Mouse (Mus musculus) heart, adult 9 months (tissue): ENCODE measurements around the gene Fndc1.
A peak's percentile ranks its signal among the peaks of the same experiment; 100 is the strongest.

Experiments
- DNase-seq, 2 experiments: peaks; one replicate each; pipeline ENCODE4 v3.0.0; 2022; ENCODE audit warnings: low spot score in 2 of 2

The Fndc1 gene

DNA sequence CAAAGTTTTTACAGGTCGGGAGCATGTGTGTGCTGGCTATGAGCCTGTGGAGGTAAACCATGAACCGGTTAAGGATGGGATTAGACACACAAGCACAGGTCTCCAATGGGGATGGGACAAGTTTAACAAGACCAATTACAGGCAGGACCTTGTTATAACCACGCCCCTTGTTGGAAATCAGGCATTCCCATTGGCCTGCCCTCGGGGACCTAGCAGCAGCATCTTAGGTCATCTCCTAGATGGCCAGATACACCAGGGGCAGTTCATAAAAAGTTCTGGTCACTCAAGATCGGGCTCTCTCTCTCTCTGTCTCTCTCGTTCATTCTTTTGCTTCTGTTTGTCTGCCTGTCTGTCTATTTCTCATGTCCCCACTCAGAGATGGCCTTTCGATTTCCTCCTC lies 6.9 kb downstream of the Fndc1 start:
- no peak for DNase-seq

DNA sequence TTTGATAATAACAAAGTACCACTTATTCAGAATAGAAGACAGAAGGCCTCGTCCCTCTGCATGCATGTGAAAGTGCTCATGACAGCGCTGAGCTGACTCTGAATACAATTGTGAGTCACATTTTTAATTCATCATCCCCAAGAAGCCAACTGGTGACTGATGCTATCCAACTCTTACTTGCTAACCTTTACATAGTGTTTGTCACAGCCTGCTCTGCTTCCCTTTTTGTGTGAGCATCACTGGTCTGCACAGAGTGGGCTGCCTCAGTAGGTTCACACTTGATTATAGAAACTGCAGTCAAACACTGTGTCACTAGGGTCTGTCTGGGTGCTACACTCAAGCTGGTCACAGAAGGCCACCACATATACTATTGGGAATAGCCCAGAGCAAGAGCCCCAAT lies 10.5 kb downstream of the Fndc1 start:
- DNase-seq: no peak

DNA sequence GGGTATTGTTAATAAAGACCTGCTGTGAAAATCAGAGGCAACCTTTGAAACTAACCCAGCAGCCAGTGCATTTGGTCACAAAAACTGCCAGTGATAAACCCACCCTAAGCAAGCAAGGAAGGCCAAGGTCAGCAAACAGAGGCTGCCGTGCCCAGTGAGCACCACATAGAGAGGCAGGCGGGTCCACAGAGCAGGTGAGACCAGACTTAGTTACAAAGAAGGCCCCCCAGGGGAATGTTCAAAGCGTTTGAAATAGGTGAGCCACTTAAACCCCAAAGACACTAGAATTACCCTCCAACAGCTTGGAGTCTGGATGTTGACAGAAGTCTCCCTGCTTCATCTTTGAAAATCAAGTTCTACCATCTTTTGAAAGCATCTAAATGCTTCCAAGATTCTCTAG lies 12.7 kb downstream of the Fndc1 start:
- DNase-seq: no peak

DNA sequence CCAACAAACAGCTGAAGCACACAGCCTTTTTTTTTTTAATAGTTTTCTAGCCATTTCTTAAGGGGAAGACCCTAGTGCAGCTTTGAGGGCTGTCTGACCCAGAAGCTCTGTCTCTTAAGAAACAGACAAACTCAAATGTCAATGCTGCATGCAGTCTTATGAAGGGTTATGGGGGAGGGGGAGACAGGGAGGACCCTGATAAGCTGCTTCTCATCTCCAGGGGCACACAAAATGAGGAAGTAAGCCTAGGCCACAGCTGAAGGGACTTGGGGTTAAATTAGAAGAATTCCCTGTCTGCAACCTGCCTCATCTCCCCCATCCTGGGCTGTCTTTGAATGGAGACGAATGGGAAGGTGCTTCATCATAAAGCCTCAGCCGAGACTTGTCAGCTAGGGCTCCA lies 19.1 kb downstream of the Fndc1 start:
- DNase-seq: no peak

DNA sequence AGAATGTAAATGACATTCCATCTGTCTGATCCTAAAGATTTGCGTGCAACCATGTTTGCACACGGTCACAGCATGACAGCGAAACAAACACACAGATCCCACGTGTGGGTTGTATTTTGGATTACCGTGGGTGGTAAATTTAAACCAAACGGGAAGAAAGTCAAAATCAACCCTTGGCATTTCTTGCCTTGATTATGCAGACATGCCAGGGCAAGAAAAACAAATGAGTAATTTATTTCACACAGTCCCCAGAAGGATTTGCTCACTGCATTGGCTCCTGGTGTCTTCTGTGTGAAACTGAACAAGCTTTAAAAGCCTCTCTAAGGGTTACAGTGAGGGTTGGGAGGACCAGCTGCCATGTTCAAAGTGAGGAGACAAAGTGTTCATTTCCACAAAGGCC lies 22.0 kb downstream of the Fndc1 start:
- no peak for DNase-seq

DNA sequence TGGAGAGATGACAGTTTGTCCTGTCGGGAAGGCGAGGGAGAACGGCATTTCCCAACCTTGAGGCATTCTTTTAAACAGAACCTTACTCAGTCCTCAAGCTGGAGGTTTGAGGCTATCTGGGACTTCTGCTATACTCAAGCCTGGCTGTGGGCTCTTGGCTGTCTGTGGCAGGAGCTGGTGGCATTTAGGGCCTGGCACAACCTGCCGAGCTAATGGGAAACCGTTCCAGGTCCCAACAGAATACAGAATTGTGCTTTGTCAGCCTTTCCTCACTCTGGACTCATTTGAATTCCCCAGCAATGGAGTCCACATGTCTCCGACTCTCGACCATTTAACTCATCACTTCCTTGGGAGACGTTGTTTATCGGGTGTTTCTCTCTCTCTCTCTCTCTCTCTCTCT lies 24.6 kb downstream of the Fndc1 start:
- DNase-seq: no peak

DNA sequence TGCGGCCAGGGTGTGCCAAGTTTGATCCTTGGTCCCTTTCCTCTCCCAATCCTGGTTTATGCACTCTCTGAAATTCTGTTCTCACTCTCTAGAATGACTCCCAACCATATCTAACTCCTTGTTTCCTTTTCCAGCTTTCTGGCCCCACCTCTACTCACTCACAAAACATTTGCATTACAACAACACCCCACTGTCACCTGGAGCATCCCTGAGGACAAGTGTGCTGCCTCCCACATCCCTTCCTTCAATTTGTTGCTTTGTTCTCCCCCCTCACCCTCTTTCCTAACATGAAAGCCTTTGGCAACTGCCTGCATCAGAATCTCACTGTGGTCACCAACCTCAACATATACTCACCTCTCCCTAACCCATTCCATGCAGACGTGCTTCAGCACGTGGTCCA lies 27.2 kb downstream of the Fndc1 start:
- no peak for DNase-seq

DNA sequence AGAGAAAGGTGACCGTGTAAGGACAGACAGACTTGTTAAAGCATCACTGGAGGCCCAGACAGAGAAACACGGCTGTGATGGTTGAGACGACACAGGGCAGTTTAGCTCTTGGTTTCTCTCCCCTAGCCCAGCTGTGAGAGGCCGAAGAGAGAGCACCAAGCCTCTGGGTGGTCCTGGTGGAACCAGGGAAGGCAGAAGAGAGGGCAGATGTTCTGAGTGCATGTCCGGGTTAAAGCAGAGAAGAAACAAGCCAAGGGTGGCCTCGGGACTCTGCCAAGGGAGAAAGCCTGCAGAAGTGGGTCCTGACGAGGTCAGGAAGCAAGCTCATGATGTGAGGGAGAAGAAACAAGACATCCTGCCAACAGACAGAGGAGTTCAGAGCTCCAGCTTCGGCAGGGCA lies 31.5 kb downstream of the Fndc1 start:
- DNase-seq: no peak

DNA sequence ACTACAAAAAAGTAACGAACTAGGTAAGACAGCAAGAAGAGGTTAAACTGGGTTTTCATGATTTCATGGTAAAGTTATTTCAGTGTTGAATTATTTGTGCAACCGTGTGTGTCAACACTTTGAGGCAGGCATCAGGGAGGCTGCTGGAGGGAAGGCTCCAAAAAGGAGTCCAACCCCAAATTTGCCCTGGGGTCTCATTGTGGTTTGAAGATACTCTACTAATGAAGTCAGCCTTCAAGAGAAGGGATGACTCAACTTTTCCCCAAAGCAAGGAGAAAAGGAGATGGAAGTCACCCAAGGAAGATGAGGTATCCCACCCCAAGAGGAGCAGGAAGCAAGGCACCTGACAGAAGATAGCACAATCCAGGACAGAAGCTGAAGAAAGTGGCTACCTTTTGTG lies 31.9 kb downstream of the Fndc1 start:
- no peak for DNase-seq

DNA sequence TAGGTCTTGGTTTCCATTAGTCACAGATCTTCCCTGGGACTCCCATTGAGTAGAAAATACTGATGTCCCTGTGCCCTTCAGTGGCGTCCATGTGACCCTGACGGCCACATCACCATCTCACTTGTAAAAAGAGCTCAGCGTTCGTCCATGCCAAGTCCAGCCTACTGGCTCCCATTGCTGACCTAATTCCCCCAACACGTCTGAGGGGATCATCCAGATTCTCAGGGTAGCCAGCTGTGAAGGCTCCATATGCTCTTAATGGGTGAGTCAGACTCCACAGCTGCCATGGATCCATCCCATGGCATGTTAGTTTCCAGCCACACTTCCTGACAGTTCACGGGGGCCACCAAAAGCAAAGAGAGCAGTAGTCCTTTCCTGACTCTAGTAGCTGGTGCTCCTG lies 33.0 kb downstream of the Fndc1 start:
- peak; percentile 54 to 57 for DNase-seq

DNA sequence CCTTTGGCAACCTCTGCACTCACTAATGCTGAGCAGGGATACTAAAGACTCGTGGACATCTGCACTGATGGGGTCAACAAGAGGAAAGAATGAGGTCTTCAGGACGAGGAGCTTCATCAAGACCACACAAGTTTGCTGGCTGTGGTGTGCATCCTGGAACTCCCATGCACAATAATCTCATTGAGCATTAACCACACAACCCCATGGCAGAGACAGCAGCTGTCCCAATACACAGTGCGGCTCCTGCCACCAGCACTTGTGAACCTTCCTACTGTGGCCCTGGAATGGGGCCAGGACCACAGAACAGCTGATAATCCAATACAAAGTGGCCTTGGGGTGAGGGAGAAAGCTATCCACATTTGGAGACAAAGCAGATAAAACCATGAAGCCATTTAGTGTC lies 36.6 kb downstream of the Fndc1 start:
- no peak for DNase-seq

DNA sequence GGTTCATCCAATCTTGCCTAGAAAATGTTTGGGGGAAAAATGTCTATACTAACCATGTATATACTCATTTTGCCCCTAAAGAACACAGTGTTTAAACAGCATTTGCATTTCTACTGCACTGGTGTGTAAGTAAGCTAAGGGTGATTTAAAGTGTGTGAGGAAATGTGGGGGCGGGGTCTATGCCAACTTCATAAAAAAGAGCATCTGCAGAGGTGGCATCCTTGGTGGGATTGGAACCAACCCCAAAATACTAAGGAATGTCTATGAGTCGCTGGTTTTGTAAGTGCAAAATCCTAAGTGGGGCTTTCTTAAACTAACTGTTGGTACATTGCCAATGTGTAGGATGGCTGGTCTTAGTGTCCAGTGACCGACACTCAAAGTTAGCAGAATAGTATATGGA lies 53.0 kb downstream of the Fndc1 start:
- no peak for DNase-seq

DNA sequence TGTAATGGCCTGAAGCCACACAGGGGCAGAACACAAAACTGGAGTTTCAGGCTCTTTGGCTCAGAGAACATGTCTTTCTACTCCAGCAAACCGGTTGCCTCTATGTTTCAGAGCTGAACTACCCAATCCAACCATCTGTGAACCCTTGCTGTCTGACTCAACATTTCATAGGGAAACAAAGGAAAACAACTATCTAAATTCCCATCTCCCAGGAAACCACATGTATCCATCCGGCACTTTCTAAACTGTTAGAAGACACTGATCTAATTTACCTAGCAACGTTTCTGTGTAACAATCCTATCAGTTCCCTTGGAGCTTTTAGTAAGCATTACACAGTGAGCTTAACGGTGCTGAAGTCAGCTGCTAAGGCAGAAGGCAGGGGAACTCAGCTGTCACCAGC lies 67.3 kb downstream of the Fndc1 start:
- DNase-seq: no peak

DNA sequence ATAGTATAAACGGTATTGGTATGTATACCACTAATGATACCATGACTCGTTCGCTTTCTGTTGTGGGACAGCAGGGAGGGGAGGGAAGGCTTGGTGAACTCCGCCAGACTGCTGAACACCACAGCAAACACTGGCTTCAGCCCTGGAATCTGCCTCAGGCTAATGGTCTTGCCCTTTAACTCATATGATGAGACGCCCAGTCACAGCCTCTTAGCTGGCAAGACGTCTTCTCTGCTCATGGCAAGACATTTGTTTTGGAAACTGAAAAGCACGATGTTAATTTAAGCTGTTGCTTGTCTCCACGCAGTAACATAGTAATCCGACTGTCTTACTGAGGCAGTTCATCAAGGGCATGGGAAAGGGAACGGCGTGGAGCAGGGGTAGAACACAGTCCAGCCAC lies 72.1 kb downstream of the Fndc1 start:
- DNase-seq: no peak

DNA sequence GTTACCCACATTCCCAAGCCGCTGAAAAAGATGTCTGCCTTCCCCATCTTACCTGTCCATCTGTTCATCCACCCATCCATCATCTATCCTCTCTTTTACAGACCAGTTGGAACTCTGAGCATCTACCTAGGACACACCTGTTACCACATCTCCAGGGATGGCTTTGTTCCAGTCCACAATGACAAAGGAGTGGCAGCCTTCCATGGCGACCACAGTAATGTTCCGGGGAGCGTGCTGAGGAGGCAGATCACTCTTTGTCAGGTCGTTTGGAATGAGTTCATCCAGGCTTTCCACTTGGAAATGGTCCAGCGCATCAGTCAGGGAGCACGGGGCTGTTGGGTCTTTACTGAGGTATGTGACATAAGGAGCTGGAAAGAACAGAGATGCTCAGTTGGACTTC lies 73.7 kb downstream of the Fndc1 start:
- no peak for DNase-seq

DNA sequence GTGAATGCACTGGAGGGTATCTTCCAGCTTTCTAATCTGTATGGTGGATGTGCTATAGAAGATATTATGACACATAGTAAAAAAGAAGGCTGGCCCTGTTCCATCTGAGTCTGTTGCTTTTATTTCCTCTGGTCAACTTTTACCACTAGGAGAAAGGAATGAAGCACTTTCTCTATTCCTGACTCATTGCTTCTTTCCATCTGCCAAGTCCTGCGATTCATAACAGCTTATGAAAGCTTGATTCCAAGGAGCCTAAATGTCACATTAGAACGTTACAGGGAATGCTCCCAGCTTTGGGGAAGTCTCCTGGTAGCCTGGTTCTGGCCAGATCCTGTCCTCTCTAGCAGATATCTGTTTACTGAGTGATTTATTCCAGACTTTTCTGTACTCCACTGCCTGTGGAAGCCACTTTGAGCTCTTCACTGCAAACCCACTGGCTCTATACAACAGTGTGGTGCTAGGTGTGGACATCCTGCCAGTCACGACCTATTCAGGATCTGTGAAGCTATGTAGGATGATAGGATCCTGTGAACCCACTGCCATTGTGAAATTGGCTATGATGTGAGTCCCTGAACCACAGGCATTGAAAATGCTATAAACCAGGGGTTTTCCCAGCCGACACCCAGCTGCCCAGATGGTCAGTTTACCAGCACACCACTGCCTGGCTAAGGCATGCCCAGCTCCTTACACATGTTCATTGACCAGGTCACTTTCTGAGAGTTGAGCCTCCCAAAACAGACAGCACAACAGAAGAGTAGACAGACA lies 77.9 kb downstream of the Fndc1 start:
- peak; percentile 46 to 51 for DNase-seq

DNA sequence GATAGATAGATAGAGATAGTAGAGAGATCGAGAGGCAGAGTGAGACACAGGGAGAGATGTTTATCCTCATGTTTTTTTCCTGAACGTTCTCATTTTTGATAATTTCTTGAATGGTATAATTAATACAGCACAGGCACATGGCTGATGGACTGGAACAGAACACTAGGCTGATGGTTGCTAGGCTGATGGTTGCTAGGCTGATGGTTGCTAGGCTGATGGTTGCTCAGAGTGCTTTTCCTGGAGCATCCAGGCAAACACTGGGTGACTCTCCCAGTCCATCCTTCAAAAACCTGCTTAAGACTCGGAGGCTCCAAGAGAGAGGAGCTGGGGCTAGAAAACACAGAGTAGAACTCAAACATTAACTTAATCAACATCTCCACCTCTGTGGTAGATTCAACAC lies 80.3 kb downstream of the Fndc1 start:
- DNase-seq: no peak

DNA sequence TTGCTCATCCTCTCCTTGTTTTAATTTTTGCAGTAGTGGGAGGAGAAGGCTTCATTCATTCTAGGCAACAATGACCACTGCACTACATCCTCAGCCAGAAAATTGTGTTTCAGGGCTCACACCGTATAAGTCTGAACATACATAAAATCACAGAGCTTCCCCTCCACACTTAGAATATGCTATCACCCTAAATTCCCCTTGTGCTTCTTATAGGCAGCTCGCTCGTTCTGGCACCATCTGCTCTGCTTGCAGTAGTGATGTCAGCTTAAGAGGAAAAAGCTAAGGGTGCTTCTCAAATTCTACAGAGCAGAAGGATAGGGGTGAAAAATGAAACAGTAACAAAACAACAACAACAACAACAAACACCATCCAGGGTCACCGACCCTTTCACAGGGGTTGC lies 82.1 kb downstream of the Fndc1 start:
- DNase-seq: no peak

DNA sequence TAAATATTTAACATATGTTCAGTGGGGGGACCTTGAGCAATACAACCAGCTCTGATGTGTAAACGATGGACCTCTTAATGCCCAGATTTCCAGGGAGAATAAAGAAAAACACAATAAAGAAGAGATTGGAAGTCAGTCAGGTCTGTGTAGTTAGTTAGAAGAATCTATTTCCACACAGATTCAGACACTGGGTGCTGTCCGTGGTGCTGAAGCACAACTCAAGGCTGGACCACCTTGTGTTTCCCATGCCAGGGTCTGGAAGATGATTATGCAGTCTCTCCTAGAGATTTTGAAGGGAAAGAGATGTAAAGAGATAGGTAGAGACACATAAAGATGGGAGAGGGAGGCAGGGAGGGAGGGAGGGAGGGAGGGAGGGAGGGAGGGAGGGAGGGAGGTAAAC lies 86.1 kb downstream of the Fndc1 start:
- no peak for DNase-seq

DNA sequence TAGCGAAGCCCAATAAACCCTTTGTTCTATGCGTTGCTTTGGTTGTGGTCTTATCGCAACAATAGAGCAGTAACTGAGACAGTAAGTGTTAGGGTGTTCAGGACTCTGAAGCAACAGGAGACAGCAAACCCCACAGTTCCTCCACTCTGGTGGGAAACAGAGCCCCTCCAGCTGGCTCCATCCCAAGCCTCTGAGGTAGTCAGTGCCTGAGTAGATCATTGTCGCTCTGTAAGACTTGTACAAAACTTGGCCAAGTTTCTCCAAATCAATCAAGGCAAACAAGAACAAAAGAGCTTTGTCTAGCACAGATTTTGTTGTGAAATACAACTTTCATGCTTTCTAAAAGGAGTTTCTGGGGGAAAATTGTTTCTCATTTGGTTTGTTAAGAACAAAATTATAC lies 104.1 kb downstream of the Fndc1 start:
- DNase-seq: no peak

DNA sequence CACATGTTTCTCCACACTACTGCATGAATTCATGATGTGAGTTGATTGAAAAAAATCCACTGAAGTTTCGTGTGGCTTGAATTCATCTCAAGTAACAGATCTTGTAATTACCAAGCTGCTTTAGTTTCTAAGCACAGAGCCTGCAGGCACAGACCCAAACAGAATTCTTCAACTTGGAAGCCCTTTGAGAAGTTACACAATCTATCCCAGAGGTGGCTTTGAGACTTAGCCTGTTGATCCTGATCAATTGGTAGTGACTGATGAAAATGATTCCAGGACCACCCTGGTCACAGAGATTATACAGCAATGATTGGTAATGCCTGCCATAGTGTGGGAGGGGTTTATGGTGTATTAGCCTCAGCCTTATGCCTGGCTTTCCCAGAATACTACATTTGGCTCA lies 108.2 kb downstream of the Fndc1 start:
- DNase-seq: peak; percentile 15 to 28

DNA sequence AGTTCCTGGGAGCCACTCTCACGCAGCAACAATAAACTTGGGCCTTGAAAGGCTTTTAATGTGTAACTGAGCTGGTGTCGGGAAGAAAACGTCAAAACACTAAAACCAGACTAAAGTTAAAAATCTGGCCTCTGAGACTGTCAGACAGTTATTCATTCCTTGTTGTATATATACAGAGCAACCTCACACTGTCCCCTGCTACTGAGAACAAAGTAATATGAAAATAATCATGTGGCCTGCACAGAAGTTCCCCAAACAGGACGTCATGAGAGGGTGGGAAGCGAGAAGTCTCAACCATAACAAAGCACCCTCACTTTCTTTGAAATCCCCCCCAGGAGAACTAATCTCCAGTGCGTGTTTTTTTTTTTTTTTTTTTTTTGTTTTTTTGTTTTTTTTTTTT lies 109.2 kb downstream of the Fndc1 start:
- no peak for DNase-seq

DNA sequence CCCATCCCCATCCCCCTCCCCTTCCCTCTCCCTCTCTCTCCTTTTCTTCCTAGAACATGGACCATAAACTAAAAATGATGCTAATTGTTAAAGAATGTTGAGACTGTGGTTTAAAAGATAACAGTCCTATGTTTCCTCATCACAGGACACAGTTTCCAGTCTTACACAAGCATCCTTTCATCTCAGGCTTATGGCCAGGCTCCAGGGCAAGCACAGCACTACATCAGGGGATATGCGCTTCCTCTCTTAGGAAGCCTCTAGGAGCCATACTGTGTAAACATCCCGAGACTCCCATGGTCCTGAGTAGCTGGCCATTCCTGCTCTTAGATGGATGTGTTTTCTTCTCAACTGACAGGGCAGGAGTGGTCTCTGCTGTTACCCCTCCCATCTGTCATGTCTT lies 114.1 kb downstream of the Fndc1 start:
- peak; percentile 59 to 66 for DNase-seq

DNA sequence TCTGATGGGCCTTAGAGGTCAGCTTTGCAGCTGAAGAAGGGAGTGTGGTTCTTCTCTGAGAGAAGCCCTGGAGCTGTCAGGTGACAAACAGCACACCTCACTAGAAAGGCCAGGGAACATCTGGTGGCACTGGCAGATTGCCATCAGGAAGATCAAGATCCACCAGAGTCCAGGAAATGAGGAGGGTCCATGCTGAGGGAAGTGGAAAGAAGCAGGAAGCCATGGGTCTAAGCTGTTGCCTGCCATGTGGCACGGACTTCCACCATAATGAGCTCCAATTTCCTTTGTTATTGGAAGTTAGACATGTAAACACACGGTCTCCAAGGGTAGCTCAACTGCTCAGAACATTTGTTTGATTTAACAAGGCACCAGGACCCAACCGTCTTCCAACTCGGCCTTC lies 120.0 kb downstream of the Fndc1 start:
- DNase-seq: no peak
